Mouse (Mus musculus) adrenal gland, postnatal 10 days (tissue): ENCODE data around the gene Pum3. TPM values are rescaled to one million over a fixed set of nuclear protein-coding genes. Genes with fewer than 3 reads are reported as not detected.

ENCODE experiments used
- DNase-seq: peaks from one replicate; pipeline ENCODE4 v3.0.0; 2021; ENCODE audit warnings: mixed read lengths
- long read RNA-seq, 2 experiments: library from polyadenylated mRNA; stranded (forward); transcript quantifications; one replicate each; pipeline ENCODE4 v2.0.0; 2021
- total RNA-seq, 2 experiments: library from RNA; stranded (reverse); gene quantifications; 2 replicates each; pipeline ENCODE4 v1.2.3; 2021

The Pum3 gene
- 10 to 100 TPM; 79.5 to 80.5 TPM for total RNA-seq
- long read RNA-seq, experiment 1, transcript Pum3-201 (18 exons, 3,471 nt), result major isoform, 75 of 117 reads
- long read RNA-seq, experiment 1, partial matches to known transcripts, result 30 of 117 reads
- long read RNA-seq, experiment 1, other reads (novel, unspliced or antisense), result 12 of 117 reads
- long read RNA-seq, experiment 2, transcript Pum3-201 (18 exons, 3,471 nt), result major isoform, 40 of 63 reads
- long read RNA-seq, experiment 2, partial matches to known transcripts, result 13 of 63 reads
- long read RNA-seq, experiment 2, other reads (novel, unspliced or antisense), result 10 of 63 reads

- peak; percentile 96 for DNase-seq
Measured at GRCm38 (mm10) chr19:27429745-27430251, at the start of gene Pum3. Gene Pum3 (minus strand): TSS chr19:27429825.

GRCm38 (mm10) chr19:27466691-27467090, 37.1 kb upstream of the Pum3 start:
- DNase-seq, result no peak

GRCm38 (mm10) chr19:27462656-27463055, 33.0 kb upstream of the Pum3 start:
- DNase-seq, result no peak

- DNase-seq, result peak; percentile 81
Measured at GRCm38 (mm10) chr19:27450458-27450857, 20.8 kb upstream of the Pum3 start.

- peak; percentile 21 for DNase-seq
Measured at GRCm38 (mm10) chr19:27447515-27447914, 17.9 kb upstream of the Pum3 start.

GRCm38 (mm10) chr19:27441106-27441505, 11.5 kb upstream of the Pum3 start:
- no peak for DNase-seq

GRCm38 (mm10) chr19:27437982-27438652, 8.5 kb upstream of the Pum3 start:
- DNase-seq, result no peak

- DNase-seq, result peak; percentile 39
Measured at GRCm38 (mm10) chr19:27430406-27430805, 781 bp upstream of the Pum3 start.

- peak; percentile 24 for DNase-seq
Measured at GRCm38 (mm10) chr19:27429281-27429680, 344 bp downstream of the Pum3 start.

GRCm38 (mm10) chr19:27427865-27428264, 1.8 kb downstream of the Pum3 start:
- no peak for DNase-seq

- DNase-seq, result no peak
Measured at GRCm38 (mm10) chr19:27426451-27426850, 3.2 kb downstream of the Pum3 start.

GRCm38 (mm10) chr19:27425656-27426055, 4.0 kb downstream of the Pum3 start:
- DNase-seq, result peak; percentile 66

GRCm38 (mm10) chr19:27417375-27417774, 12.2 kb downstream of the Pum3 start:
- DNase-seq, result no peak

GRCm38 (mm10) chr19:27416569-27416968, 13.1 kb downstream of the Pum3 start:
- peak; percentile 79 for DNase-seq

GRCm38 (mm10) chr19:27411340-27411739, 18.3 kb downstream of the Pum3 start:
- DNase-seq, result no peak

GRCm38 (mm10) chr19:27410751-27411150, 18.9 kb downstream of the Pum3 start:
- DNase-seq, result no peak

- DNase-seq, result no peak
Measured at GRCm38 (mm10) chr19:27409782-27410181, 19.8 kb downstream of the Pum3 start.

GRCm38 (mm10) chr19:27409196-27409595, 20.4 kb downstream of the Pum3 start:
- DNase-seq, result no peak

GRCm38 (mm10) chr19:27397797-27398196, 31.8 kb downstream of the Pum3 start:
- no peak for DNase-seq

- no peak for DNase-seq
Measured at GRCm38 (mm10) chr19:27397223-27397622, 32.4 kb downstream of the Pum3 start.

- DNase-seq, result no peak
Measured at GRCm38 (mm10) chr19:27396719-27397118, 32.9 kb downstream of the Pum3 start.

- peak; percentile 32 for DNase-seq
Measured at GRCm38 (mm10) chr19:27395936-27396335, 33.7 kb downstream of the Pum3 start.

- peak; percentile 9 for DNase-seq
Measured at GRCm38 (mm10) chr19:27395481-27395880, 34.1 kb downstream of the Pum3 start.
